Mouse (Mus musculus) layer of hippocampus, adult 11-12 months (tissue): ENCODE measurements around the gene Rcor1.

Experiments
- DNase-seq: peaks from one replicate; pipeline ENCODE4 v3.0.0; 2022; ENCODE audit warnings: low spot score

Rcor1 gene

GRCm38 (mm10) chr12:111038976-111039612, at the start of gene Rcor1:
TSS of gene Rcor1 (plus strand) at chr12:111039351.
- peak; percentile 99 for DNase-seq

DNA sequence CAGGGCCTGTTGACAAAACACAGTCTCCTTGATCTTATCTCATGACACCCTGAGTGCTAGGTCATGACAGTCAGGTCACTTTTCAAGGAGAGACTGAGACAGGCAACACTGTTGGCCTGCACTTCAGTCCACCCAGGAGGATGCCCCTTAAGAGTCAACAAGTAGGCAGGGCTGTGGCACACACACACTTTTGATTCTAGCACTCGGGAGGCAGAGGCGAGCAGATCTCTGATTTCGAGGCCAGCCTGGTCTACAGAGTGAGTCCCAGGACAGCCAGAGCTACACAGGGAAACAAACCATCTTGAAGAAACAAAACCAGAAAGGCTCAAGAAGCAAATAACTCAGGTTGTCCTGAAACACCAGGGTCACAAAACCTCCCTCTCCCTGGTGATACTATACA, 49.7 kb upstream of the Rcor1 start:
- DNase-seq = no peak

DNA sequence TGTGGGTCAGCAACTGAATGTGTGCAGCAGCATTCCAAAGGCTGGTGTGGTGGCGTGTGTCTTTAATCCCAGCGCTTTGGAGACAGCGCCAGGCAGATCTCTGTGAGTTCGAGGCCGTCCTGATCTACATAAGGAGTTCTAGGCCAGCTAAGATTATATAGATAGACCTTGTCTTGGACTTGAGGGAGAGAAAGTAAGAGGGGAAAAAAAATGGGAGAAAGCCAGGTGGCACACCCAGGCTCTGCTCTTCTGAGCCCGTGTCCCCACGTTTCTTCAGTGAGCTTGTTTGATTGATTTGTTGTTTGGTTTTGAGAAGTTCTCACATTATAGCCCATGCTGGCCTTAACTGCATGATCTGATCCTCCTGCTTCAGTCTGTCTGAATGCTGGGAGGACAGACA, 48.7 kb upstream of the Rcor1 start:
- DNase-seq = no peak

- DNase-seq = peak; percentile 70
Observed at GRCm38 (mm10) chr12:110991361-110992127, 47.6 kb upstream of the Rcor1 start.

GRCm38 (mm10) chr12:110992128-110992553, 47.0 kb upstream of the Rcor1 start:
- DNase-seq = peak; percentile 92

DNA sequence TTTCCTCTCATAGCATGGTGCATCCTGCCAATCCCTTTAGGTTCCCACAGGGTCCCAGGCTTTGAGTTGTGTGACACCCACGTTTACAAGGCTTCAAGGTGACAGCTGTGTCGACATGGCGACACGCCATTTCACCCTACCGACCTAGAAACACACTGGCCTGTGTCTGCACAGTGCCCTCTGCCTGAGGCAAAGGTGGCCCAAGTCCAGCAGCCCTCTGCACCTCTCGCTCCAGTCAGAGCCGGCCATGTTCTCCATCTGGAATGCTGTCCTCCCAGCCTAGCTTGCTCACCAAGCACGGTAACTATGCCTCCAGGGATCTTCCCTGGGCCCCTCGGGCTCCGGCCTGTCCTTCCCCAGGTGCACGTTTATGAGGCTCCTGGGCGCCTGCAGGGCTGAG, 46.4 kb upstream of the Rcor1 start:
- DNase-seq = no peak

GRCm38 (mm10) chr12:110993226-110993625, 45.9 kb upstream of the Rcor1 start:
- no peak for DNase-seq

GRCm38 (mm10) chr12:110994666-110995065, 44.5 kb upstream of the Rcor1 start:
- DNase-seq = no peak

GRCm38 (mm10) chr12:110998092-110998491, 41.1 kb upstream of the Rcor1 start:
- no peak for DNase-seq

- no peak for DNase-seq
Observed at GRCm38 (mm10) chr12:110999820-111000219, 39.3 kb upstream of the Rcor1 start.

DNA sequence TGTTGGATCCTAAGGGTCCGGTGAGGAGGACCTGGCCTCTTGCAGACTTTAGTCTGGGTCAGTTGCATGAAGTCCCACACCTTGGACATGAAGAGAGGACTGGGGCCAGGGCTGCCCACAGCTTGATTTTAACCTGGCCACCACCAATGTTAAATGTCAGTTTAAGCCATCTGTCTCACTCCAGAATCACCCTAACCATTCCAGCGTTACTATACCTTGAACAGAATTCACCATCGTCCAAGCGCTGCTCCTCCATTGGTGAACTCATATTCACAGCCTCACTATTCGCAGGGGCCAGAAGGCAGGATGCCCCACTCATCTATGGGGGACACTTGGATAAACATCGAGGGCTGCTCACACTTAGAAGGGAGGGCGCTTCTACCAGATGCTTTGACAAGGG, 38.2 kb upstream of the Rcor1 start:
- no peak for DNase-seq

GRCm38 (mm10) chr12:111004142-111004541, 35.0 kb upstream of the Rcor1 start:
- no peak for DNase-seq

GRCm38 (mm10) chr12:111005803-111006202, 33.3 kb upstream of the Rcor1 start:
- no peak for DNase-seq

DNA sequence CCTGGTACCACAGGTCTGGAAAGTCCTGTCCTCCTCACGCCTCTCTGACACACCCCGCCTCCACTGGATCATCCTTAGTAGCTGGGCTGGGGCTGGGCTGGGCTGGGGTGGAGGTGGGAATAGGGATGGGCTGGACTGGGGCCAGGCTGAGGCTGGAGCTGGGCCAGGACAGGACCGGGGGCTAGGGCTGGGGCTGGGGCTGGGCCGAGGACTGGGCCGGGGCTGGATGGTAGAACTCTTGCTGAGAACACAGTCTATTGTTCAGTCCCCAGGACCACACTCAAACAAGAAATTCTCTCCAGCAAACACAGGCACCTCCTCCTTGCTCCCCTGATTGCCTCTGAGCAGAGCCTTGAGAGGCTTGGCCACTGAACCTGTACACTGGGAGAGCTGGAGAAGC, 32.8 kb upstream of the Rcor1 start:
- no peak for DNase-seq

DNA sequence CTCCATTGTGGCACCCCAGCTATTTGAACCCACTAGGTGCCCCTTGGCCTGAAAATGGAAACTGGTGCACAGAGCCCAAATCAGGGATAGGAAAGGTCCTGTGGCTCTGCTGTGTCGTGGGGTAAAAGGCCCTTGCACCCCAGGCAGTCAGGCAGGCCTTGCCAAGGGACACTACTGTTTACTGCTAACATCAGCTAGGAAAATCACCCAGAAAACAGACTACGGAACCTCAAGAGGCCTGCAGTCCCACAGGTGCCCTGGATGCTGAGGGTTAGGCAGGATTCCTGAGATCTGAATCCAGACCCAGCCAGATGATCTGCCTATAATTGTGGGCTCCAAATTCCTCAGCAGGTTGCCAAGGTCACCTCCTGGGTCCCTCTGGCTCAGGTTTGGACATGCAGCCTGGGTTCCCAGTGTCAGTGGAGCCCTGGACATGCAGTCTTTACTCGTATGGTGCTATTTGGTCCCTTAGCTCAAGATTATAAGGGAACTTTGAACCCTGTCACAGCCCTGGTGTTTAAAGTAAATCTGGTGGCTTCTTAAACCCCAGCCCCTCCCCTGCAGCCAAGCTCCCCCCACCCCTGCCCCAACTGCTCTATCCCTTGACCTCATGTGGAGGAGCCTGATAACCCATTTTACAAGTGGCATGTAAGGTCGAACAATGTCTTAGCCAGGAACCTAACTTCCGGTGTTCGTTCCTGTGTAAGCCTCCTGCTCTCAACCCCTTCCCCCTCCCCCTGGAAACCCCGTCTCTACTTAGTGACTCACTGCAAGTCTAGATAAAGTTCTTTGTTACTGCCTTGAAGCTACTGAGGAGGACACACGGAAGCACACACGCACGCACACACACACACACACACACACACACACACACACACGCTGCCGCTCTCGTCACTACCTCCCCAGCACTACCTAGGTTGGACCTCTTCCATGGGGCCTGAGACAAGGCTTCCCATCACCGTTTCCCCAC, 31.7 kb upstream of the Rcor1 start:
- DNase-seq = no peak

GRCm38 (mm10) chr12:111008500-111009490, 30.4 kb upstream of the Rcor1 start:
- no peak for DNase-seq

- no peak for DNase-seq
Observed at GRCm38 (mm10) chr12:111009615-111010257, 29.4 kb upstream of the Rcor1 start.

GRCm38 (mm10) chr12:111016807-111017206, 22.3 kb upstream of the Rcor1 start:
- no peak for DNase-seq

GRCm38 (mm10) chr12:111018068-111018467, 21.1 kb upstream of the Rcor1 start:
- no peak for DNase-seq

DNA sequence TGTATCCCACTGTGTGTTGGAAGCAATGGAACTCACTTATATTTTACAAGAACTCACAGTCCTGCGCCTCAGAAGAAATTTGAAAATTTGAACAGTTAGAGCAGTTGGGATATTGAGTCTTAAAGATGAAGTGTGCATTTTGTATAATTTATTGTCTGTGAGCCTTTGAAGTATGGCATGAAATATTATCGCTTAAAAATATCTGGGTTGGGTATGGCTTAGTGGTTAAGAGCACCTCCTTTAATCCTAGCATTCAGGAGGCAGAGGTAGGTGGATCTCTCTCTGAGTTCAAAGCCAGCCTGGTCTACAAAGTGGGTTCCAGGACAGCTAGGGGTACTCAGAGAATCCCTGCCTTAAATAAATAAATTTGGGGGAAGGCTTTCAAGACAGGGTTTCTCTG, 20.1 kb upstream of the Rcor1 start:
- DNase-seq = no peak

GRCm38 (mm10) chr12:111021138-111021537, 18.0 kb upstream of the Rcor1 start:
- DNase-seq = no peak
